Mouse (Mus musculus) G1E-ER4 (cell line): Measurements from ENCODE around the gene Baiap2. TPM values are rescaled to one million over a fixed set of nuclear protein-coding genes. Genes with fewer than 3 reads are reported as not detected.

Experiments used
- GATA1 ChIP-seq: IDR thresholded peaks from one replicate; pipeline ENCODE4 v1.8.0; 2012; ENCODE audit warnings: low read length, inconsistent platforms
- polyA plus RNA-seq: library from polyadenylated mRNA; stranded (reverse); fragments of >175 nt; gene quantifications from 2 replicates; pipeline ENCODE4 v1.2.3, GENCODE M21; 2012

Baiap2 gene
- polyA plus RNA-seq = 8.9 and 9.1 TPM in 2 replicates

GRCm38 (mm10) chr11:119942727-119943427, at the start of gene Baiap2:
Gene Baiap2, plus strand, starts transcription at chr11:119942763.
- TF ChIP-seq GATA1 = no peak

- no peak for TF ChIP-seq GATA1
These were observed 48.8 kb upstream of the Baiap2 start for GRCm38 (mm10) chr11:119893667-119894236.

GRCm38 (mm10) chr11:119894634-119895033, 47.9 kb upstream of the Baiap2 start:
- TF ChIP-seq GATA1 = no peak

GRCm38 (mm10) chr11:119897041-119897440, 45.5 kb upstream of the Baiap2 start:
- no peak for TF ChIP-seq GATA1

GRCm38 (mm10) chr11:119898976-119899375, 43.6 kb upstream of the Baiap2 start:
- no peak for TF ChIP-seq GATA1

- TF ChIP-seq GATA1 = no peak
These were observed 41.4 kb upstream of the Baiap2 start for GRCm38 (mm10) chr11:119901174-119901573.

- no peak for TF ChIP-seq GATA1
These were observed 39.7 kb upstream of the Baiap2 start for GRCm38 (mm10) chr11:119902891-119903290.

GRCm38 (mm10) chr11:119904621-119905286, 37.8 kb upstream of the Baiap2 start:
- no peak for TF ChIP-seq GATA1

- no peak for TF ChIP-seq GATA1
These were observed 36.8 kb upstream of the Baiap2 start for GRCm38 (mm10) chr11:119905794-119906193.

- no peak for TF ChIP-seq GATA1
These were observed 35.4 kb upstream of the Baiap2 start for GRCm38 (mm10) chr11:119907006-119907650.

- TF ChIP-seq GATA1 = no peak
These were observed 34.9 kb upstream of the Baiap2 start for GRCm38 (mm10) chr11:119907711-119908110.

GRCm38 (mm10) chr11:119909436-119909835, 33.1 kb upstream of the Baiap2 start:
- TF ChIP-seq GATA1 = no peak

GRCm38 (mm10) chr11:119912845-119913244, 29.7 kb upstream of the Baiap2 start:
- TF ChIP-seq GATA1 = no peak

- TF ChIP-seq GATA1 = no peak
These were observed 29.1 kb upstream of the Baiap2 start, which contains the start of gene Chmp6 for GRCm38 (mm10) chr11:119913291-119913934. Gene Chmp6, plus strand, starts transcription at chr11:119913441.

GRCm38 (mm10) chr11:119913935-119914314, 28.6 kb upstream of the Baiap2 start:
- TF ChIP-seq GATA1 = no peak

- no peak for TF ChIP-seq GATA1
These were observed 28.2 kb upstream of the Baiap2 start for GRCm38 (mm10) chr11:119914381-119914780.
